ENCODE assay signal across 9 mouse cellular contexts in the genomic region with DNA sequence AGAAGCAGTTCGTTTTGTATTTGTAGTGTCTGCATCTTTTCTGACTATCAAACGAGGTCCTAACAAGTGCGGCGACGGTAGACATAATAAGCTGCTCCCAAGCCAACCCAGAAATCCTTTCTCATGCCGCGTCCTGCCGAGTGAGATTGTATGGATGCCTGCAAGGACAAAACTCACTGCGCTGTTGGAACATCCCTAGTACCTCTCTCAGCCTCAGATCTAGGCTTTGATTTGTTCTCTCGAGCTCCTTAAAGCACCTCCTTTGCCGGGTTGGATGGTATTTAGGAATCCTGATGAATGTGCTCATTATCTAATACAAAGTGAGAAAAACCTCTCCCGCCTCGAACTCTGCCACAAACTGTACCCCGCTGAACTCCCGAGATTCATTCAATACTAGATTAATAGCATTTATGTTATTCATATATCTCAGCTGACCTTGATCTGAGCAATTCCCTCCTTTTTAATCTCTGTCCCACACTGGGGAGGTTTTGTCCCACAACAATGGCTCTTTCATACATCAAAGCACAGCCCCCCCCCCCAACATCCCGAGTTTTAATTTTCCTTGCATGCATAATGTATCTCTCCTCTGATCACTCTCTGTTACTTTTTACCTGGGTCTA.
DNase-seq lines count a peak whose midpoint lies in the region; ATAC-seq lines count a peak whose summit lies in the region.
"Had no signal": no experiment of that assay in that cellular context is flagged by ENCODE, and none has a peak within 500 bp of the region (broad histone marks: within the 10 kb centered on the region; RNA-seq: fewer than 3 reads in every experiment).

No protein-coding gene starts in this region.

- H3K4me2 ChIP-seq in heart, embryonic 14.5 days (ENCODE audit: low read length) = peak overlapping the region; percentile 46
- H3K4me2 ChIP-seq in hindbrain, embryonic 15.5 days = peak overlapping the region; percentile 49
- peak overlapping the region; percentile 51 for H3K4me2 ChIP-seq in midbrain, embryonic 16.5 days (ENCODE audit: low read length)

- H3K9ac ChIP-seq in heart, embryonic 14.5 days (ENCODE audit: low read length) = no peak overlapping the region
- H3K9ac ChIP-seq in hindbrain, embryonic 15.5 days = peak overlapping the region; percentile 37
- peak overlapping the region; percentile 56 for H3K9ac ChIP-seq in midbrain, embryonic 16.5 days (ENCODE audit: low read depth, low read length)

- H3K36me3 ChIP-seq in heart, embryonic 14.5 days (ENCODE audit: control insufficient read depth, insufficient read depth, low read length) = no peaks in the 10 kb centered on the region
- H3K36me3 ChIP-seq in hindbrain, embryonic 15.5 days = no peaks in the 10 kb centered on the region
- H3K36me3 ChIP-seq in midbrain, embryonic 16.5 days (ENCODE audit: control insufficient read depth, insufficient read depth, low read length) = no peaks in the 10 kb centered on the region

- H3K4me3 ChIP-seq in heart, embryonic 14.5 days (ENCODE audit: control insufficient read depth in 1 of 2, insufficient read depth in 1 of 2, low read depth in 1 of 2, low read length in 2 of 2) = peak overlapping the region in 1 of 2 experiments; percentile 16; a peak in 2 of 4 replicates
- H3K4me3 ChIP-seq in hindbrain, embryonic 15.5 days = peak overlapping the region; percentile 33
- H3K4me3 ChIP-seq in midbrain, embryonic 16.5 days (ENCODE audit: low read depth, low read length) = peak overlapping the region; percentile 39
- H3K4me3 ChIP-seq: megakaryocyte, embryonic 14.5 days had no signal

- H3K27me3 ChIP-seq in heart, embryonic 14.5 days (ENCODE audit: control insufficient read depth, insufficient read depth, low read length) = no peaks in the 10 kb centered on the region
- H3K27me3 ChIP-seq in hindbrain, embryonic 15.5 days = no peaks in the 10 kb centered on the region
- no peaks in the 10 kb centered on the region for H3K27me3 ChIP-seq in midbrain, embryonic 16.5 days (ENCODE audit: control insufficient read depth, insufficient read depth, low read depth, low read length)
- H3K27me3 ChIP-seq: megakaryocyte, embryonic 14.5 days had no signal

- H3K4me1 ChIP-seq in heart, embryonic 14.5 days (ENCODE audit: control insufficient read depth in 2 of 2, insufficient read depth in 2 of 2, low read length in 2 of 2) = peaks cover 8% of the 10 kb centered on the region in 2 experiments
- H3K4me1 ChIP-seq in hindbrain, embryonic 15.5 days (replicated peaks) = peaks cover 7% of the 10 kb centered on the region
- H3K4me1 ChIP-seq in midbrain, embryonic 16.5 days (ENCODE audit: control insufficient read depth, insufficient read depth, low read length) = peaks cover 5% of the 10 kb centered on the region

- no peak overlapping the region for H3K27ac ChIP-seq in heart, embryonic 14.5 days (replicated peaks in 1 of 2; ENCODE audit: control insufficient read depth in 1 of 2, insufficient read depth in 1 of 2, low read depth in 2 of 2, low read length in 2 of 2)
- peak overlapping the region; percentile 20 for H3K27ac ChIP-seq in hindbrain, embryonic 15.5 days (replicated peaks)
- peak overlapping the region; percentile 67 for H3K27ac ChIP-seq in midbrain, embryonic 16.5 days (ENCODE audit: low read length)

- WGBS in heart, embryonic 14.5 days = 59% methylated on average over 16 of the region's 16 CpGs
- WGBS in hindbrain, embryonic 15.5 days = 18% methylated on average over 16 of the region's 16 CpGs
- 21% methylated on average over 16 of the region's 16 CpGs for whole genome bisulfite sequencing in midbrain, embryonic 16.5 days

- H3K9me3 ChIP-seq in heart, embryonic 14.5 days (ENCODE audit: control insufficient read depth, low read length) = no peaks in the 10 kb centered on the region
- H3K9me3 ChIP-seq in hindbrain, embryonic 15.5 days = no peaks in the 10 kb centered on the region
- no peaks in the 10 kb centered on the region for H3K9me3 ChIP-seq in midbrain, embryonic 16.5 days (replicated peaks; ENCODE audit: control insufficient read depth, low read length, poor library complexity, severe bottlenecking)
- H3K9me3 ChIP-seq: megakaryocyte, embryonic 14.5 days had no signal

- ATAC-seq in heart, embryonic 14.5 days (ENCODE audit: insufficient number of reproducible peaks, insufficient read depth, low FRiP score, low read depth) = no peak
- peak; percentile 66; the same call in 1 of the 2 replicates for ATAC-seq in hindbrain, embryonic 15.5 days (ENCODE audit: low FRiP score, low read depth)
- peak; percentile 70 for ATAC-seq in midbrain, embryonic 16.5 days

- no peak for DNase-seq in heart, adult 9 months (ENCODE audit: low spot score in 2 of 2)
- DNase-seq in embryo, embryonic 10.5 days (ENCODE audit: low spot score) = peak; percentile 35
- DNase-seq in yolk sac, embryonic 10.5 days (ENCODE audit: low spot score) = no peak
- DNase-seq in lung, postnatal 14 days = no peak
- no peak for DNase-seq in adipocyte (ENCODE audit: low spot score)

Comparison
In these comparisons a context has a peak if more than half of its experiments do, and no peak if none do; other contexts are left out.
1. H3K27ac ChIP-seq: peak in hindbrain, embryonic 15.5 days (single experiment) and midbrain, embryonic 16.5 days (single experiment); none in heart, embryonic 14.5 days (0 of 2).
2. Peak in every context shown above with its lines, with median percentiles within 50 percentile points of each other: H3K4me2 ChIP-seq.